ENCODE assay signal across 8 mouse cellular contexts in genomic region chrX:140505497-140506238, GRCm38 (mm10). TPM values are rescaled to one million over a fixed set of nuclear protein-coding genes. Genes with fewer than 3 reads are reported as not detected.
DNase-seq lines count a peak whose midpoint lies in the region; ATAC-seq and TF ChIP-seq lines count a peak whose summit lies in the region.
"Had no signal": no experiment of that assay in that cellular context is flagged by ENCODE, and none has a peak within 500 bp of the region (broad histone marks: within the 10 kb centered on the region; RNA-seq: fewer than 3 reads in every experiment).

No protein-coding gene starts in this region.

- intact Hi-C loops in heart, postnatal 14 days (cut with DNase I): no loop called here

- no peak overlapping the region for H3K27ac ChIP-seq in liver, embryonic 11.5 days (ENCODE audit: low read depth, low read length)
- H3K27ac ChIP-seq: heart, embryonic 13.5 days had no signal

- H3K4me1 ChIP-seq in liver, embryonic 11.5 days (replicated peaks; ENCODE audit: control insufficient read depth, insufficient read depth, low read length): no peaks in the 10 kb centered on the region; the same call in 1 of the 2 replicates

- ATAC-seq in liver, embryonic 11.5 days (replicated peaks; ENCODE audit: low FRiP score): peak; percentile 68

- no peaks in the 10 kb centered on the region for H3K9me3 ChIP-seq in liver, embryonic 11.5 days (ENCODE audit: control insufficient read depth, low read length)
- H3K9me3 ChIP-seq: heart, embryonic 13.5 days had no signal

- WGBS in liver, embryonic 11.5 days: 45% methylated on average over 15 of the region's 15 CpGs

- no peak overlapping the region for H3K9ac ChIP-seq in liver, embryonic 11.5 days (ENCODE audit: low read depth, low read length)
- H3K9ac ChIP-seq: heart, embryonic 13.5 days had no signal

- DNase-seq in urinary bladder, postnatal 25 days (ENCODE audit: low spot score): peak; percentile 42
- DNase-seq in urinary bladder, adult 2 months (ENCODE audit: low spot score): no peak
- peak; percentile 11 for DNase-seq in brain, embryonic 14.5 days (ENCODE audit: low read depth)
- DNase-seq in heart, postnatal 14 days: peak; percentile 65 to 80
- DNase-seq in liver, embryonic 11.5 days (ENCODE audit: low spot score): no peak
- DNase-seq in monocyte, adult 2 months (ENCODE audit: low read depth in 1 of 2, low spot score in 2 of 2): peak; percentile 83 to 87
- peak; percentile 85 for DNase-seq in thymus, postnatal 4 days

- no peak for TF ChIP-seq POLR2A in brain, embryonic 14.5 days (IDR thresholded peaks at IDR 0.05; ENCODE audit: borderline replicate concordance, extremely low read depth, insufficient read depth, insufficient read length, poor library complexity, severe bottlenecking)

- no peaks in the 10 kb centered on the region for H3K36me3 ChIP-seq in liver, embryonic 11.5 days (ENCODE audit: control insufficient read depth, insufficient read depth, low read length)
- H3K36me3 ChIP-seq: heart, embryonic 13.5 days had no signal

- no peak for TF ChIP-seq CTCF in brain, embryonic 14.5 days (IDR thresholded peaks at IDR 0.05; ENCODE audit: borderline replicate concordance, extremely low read depth, insufficient read depth, insufficient read length)

- peaks cover 2% of the 10 kb centered on the region; the same call in 1 of the 2 replicates for H3K27me3 ChIP-seq in liver, embryonic 11.5 days (replicated peaks; ENCODE audit: control insufficient read depth, insufficient read depth, low read length)

- no peak overlapping the region for H3K4me3 ChIP-seq in liver, embryonic 11.5 days (ENCODE audit: low read depth, low read length)
- H3K4me3 ChIP-seq: heart, embryonic 13.5 days had no signal

- peak overlapping the region; percentile 41 for H3K4me2 ChIP-seq in liver, embryonic 11.5 days
- H3K4me2 ChIP-seq: heart, embryonic 13.5 days had no signal

RNA-seq across cellular contexts. Expression of gene Prps1, which starts 49.3 kb away (rescaled TPM):
- 14.8 and 15.5 TPM in 2 replicates for polyA plus RNA-seq in urinary bladder, adult 2 months (2012; rRNA removed)
- polyA plus RNA-seq in brain, embryonic 14.5 days (2012; rRNA removed): 33.1 and 41.8 TPM in 2 replicates
- 10 to 100 TPM; 23.4 to 24.6 TPM for total RNA-seq in heart, postnatal 14 days (2021)
- 78.3 and 87.7 TPM in 2 replicates for polyA plus RNA-seq in liver, embryonic 11.5 days (2014; fragmentation: Nextera tagmentation; extraction: Ambion mirVana)

Comparison
In these comparisons a context has a peak if more than half of its experiments do, and no peak if none do; other contexts are left out.
1. DNase-seq: peak in urinary bladder, postnatal 25 days (single experiment), brain, embryonic 14.5 days (single experiment), heart, postnatal 14 days (2 of 2), monocyte, adult 2 months (2 of 2) and thymus, postnatal 4 days (single experiment); none in urinary bladder, adult 2 months (single experiment) and liver, embryonic 11.5 days (single experiment).